Mouse (Mus musculus): ENCODE measurements around the gene Gstp2.

Gstp2 gene

GRCm38 (mm10) chr19:3994932-3995331 lies 50.9 kb downstream of the Gstp2 start:
- ATAC-seq (ENCODE audit: insufficient number of reproducible peaks, low FRiP score, low TSS enrichment): no peak

- no peak for ATAC-seq (ENCODE audit: insufficient number of reproducible peaks, low FRiP score, low TSS enrichment)
These were observed 53.4 kb downstream of the Gstp2 start, which contains the start of gene Tbx10 for GRCm38 (mm10) chr19:3992416-3992815. Gene Tbx10 (plus strand): TSS chr19:3992752.

- ATAC-seq (ENCODE audit: insufficient number of reproducible peaks, low FRiP score, low TSS enrichment): no peak
These were observed 53.9 kb downstream of the Gstp2 start for GRCm38 (mm10) chr19:3991966-3992365.

- ATAC-seq (ENCODE audit: insufficient number of reproducible peaks, low FRiP score, low TSS enrichment): no peak
These were observed 54.3 kb downstream of the Gstp2 start for GRCm38 (mm10) chr19:3991562-3991961.

- no peak for ATAC-seq (ENCODE audit: insufficient number of reproducible peaks, low FRiP score, low TSS enrichment)
These were observed 55.0 kb downstream of the Gstp2 start for GRCm38 (mm10) chr19:3990804-3991203.
